Mouse (Mus musculus): ENCODE results near the gene Rtn3.

DNA sequence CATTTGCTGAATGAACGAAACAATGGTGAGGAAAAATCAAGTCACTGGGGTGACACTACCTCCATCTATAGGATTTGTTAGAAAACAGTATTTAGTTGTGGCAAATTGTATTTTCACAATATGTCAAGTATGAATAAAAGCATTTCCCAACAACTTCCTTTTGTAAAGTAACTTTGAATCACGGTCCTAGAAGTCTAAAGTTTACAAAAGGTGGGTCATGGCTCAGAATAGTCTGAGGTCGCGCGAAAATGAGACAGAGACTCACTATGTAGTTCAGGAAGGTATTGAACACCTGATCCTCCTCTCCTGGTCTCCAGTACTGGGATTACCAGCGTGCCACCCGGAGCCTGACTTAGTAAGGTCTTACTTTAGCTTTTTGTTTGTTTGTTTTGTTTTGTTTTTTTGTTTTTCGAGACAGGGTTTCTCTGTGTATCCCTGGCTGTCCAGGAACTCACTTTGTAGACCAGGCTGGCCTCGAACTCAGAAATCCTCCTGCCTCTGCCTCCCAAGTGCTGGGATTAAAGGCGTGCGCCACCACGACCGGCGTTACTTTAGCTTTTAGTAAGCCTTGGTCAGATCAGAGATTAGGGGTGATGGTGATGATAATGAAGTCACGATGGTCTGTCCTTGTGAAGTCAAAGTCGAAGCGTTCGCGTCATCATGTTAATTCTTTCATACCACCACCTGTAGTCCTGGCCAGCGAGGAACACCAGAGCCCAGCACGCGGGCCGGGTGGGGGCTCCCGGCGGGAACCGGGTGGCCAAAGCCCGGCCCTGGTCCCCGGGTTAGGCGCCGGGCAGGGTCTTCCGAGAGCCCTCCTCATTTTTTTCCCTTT, 10.5 kb upstream of the Rtn3 start, which contains the start of gene Atl3:
- no peak for TF ChIP-seq CTCF (IDR thresholded peaks at IDR 0.05; ENCODE audit: extremely low read depth, insufficient read depth, low read length)
- TF ChIP-seq POLR2A (IDR thresholded peaks at IDR 0.05; ENCODE audit: extremely low read depth, insufficient read depth, low read length) = no peak; the same call in 1 of the 2 replicates

All from cortical plate, adult 2 months (tissue).